In genomic region chr3:121600841-121601240, GRCm38 (mm10) we compare ENCODE assay signal across 25 mouse cellular contexts.
DNase-seq lines count a peak whose midpoint lies in the region; TF ChIP-seq lines count a peak whose summit lies in the region.
"Had no signal": no experiment of that assay in that cellular context is flagged by ENCODE, and none has a peak within 500 bp of the region (broad histone marks: within the 10 kb centered on the region; RNA-seq: fewer than 3 reads in every experiment).

No protein-coding gene starts in this region.

- H3K36me3 ChIP-seq in E14TG2a.4 (ENCODE audit: insufficient read depth, low read length) = no peaks in the 10 kb centered on the region
- no peaks in the 10 kb centered on the region for H3K36me3 ChIP-seq in ES-Bruce4 (ENCODE audit: control insufficient read depth, insufficient read depth, low read length, poor library complexity, severe bottlenecking)
- H3K36me3 ChIP-seq: embryonic facial prominence, embryonic 10.5 days; embryonic facial prominence, embryonic 13.5 days; forebrain, embryonic 12.5 days; forebrain, embryonic 15.5 days; heart, embryonic 13.5 days had no signal

- no peak for TF ChIP-seq CTCF in E14TG2a.4 (conservative IDR thresholded peaks at IDR 0.05; ENCODE audit: low read length)
- no peak for TF ChIP-seq CTCF in ES-Bruce4 (IDR thresholded peaks at IDR 0.05; ENCODE audit: low read depth, low read length)
- no peak for TF ChIP-seq CTCF in gastrocnemius, adult 2 months (IDR thresholded peaks at IDR 0.05)

- H3K9ac ChIP-seq in ES-Bruce4 (ENCODE audit: low read depth, poor library complexity, severe bottlenecking) = peak overlapping the region; percentile 69
- H3K9ac ChIP-seq: embryonic facial prominence, embryonic 13.5 days; forebrain, embryonic 12.5 days; forebrain, embryonic 15.5 days; heart, embryonic 13.5 days; hindbrain, embryonic 14.5 days had no signal

- H3K27me3 ChIP-seq in E14TG2a.4 (ENCODE audit: insufficient read depth, low read length) = no peaks in the 10 kb centered on the region
- no peaks in the 10 kb centered on the region for H3K27me3 ChIP-seq in ES-Bruce4 (ENCODE audit: control insufficient read depth, insufficient read depth, low read length, poor library complexity, severe bottlenecking)
- H3K27me3 ChIP-seq: embryonic facial prominence, embryonic 13.5 days; forebrain, embryonic 12.5 days; forebrain, embryonic 15.5 days; heart, embryonic 13.5 days had no signal

- H3K27ac ChIP-seq in ES-Bruce4 (ENCODE audit: insufficient read depth, low read length) = peak overlapping the region; percentile 47
- no peak overlapping the region for H3K27ac ChIP-seq in gastrocnemius, adult 2 months
- H3K27ac ChIP-seq: embryonic facial prominence, embryonic 10.5 days; embryonic facial prominence, embryonic 13.5 days; forebrain, embryonic 12.5 days; forebrain, embryonic 15.5 days; heart, embryonic 13.5 days; hindbrain, embryonic 14.5 days; hindbrain, postnatal 0 days had no signal

- no peak for TF ChIP-seq EP300 in ES-Bruce4 (IDR thresholded peaks at IDR 0.05; ENCODE audit: insufficient read depth, low read depth, low read length)

- H3K4me1 ChIP-seq in E14TG2a.4 (replicated peaks; ENCODE audit: low read depth, low read length) = peaks cover 71% of the 10 kb centered on the region
- H3K4me1 ChIP-seq in ES-Bruce4 (ENCODE audit: control insufficient read depth, insufficient read depth, low read length) = no peaks in the 10 kb centered on the region
- H3K4me1 ChIP-seq: forebrain, embryonic 15.5 days had no signal

- TF ChIP-seq POLR2A in ES-Bruce4 (IDR thresholded peaks at IDR 0.05; ENCODE audit: insufficient read depth, low read length) = no peak

- intact Hi-C loops in gastrocnemius, adult 2 months (cut with DNase I) = no loop called here

- H3K4me3 ChIP-seq in E14TG2a.4 (replicated peaks; ENCODE audit: low read length) (peak overlapping the region; percentile 65), ES-Bruce4 (ENCODE audit: low read depth, low read length) (peak overlapping the region; percentile 65)
- H3K4me3 ChIP-seq in gastrocnemius, adult 2 months = no peak overlapping the region
- H3K4me3 ChIP-seq: embryonic facial prominence, embryonic 10.5 days; embryonic facial prominence, embryonic 13.5 days; erythroblast, embryonic 14.5 days; forebrain, embryonic 12.5 days; forebrain, embryonic 15.5 days; heart, embryonic 13.5 days had no signal

- DNase-seq in R1 (ENCODE audit: low read depth, low spot score) = peak; percentile 96
- no peak for DNase-seq in frontal cortex, adult 2 months (ENCODE audit: extremely low spot score in 1 of 2, low spot score in 1 of 2)
- no peak for DNase-seq in gastrocnemius, adult 2 months
- no peak for DNase-seq in right cerebral cortex, postnatal 25 days
- DNase-seq: adrenal gland, adult 8-10 months; adrenal gland, postnatal 25 days; cerebellum, adult 11-12 months; cerebellum, adult 8-10 months; cerebellum, postnatal 10 days; cerebellum, postnatal 36 days; embryo, embryonic 11 days; gastrocnemius, postnatal 14 days; heart, adult 18-20 months; heart, postnatal 14 days; heart, postnatal 4 days had no signal

- H3K9me3 ChIP-seq in E14TG2a.4 (ENCODE audit: low read length) (no peaks in the 10 kb centered on the region), ES-Bruce4 (replicated peaks; ENCODE audit: control insufficient read depth, insufficient read depth, low read length, poor library complexity, severe bottlenecking) (no peaks in the 10 kb centered on the region)
- H3K9me3 ChIP-seq: embryonic facial prominence, embryonic 10.5 days; embryonic facial prominence, embryonic 13.5 days; forebrain, embryonic 12.5 days; forebrain, embryonic 15.5 days; heart, embryonic 13.5 days had no signal
